Mouse (Mus musculus): ENCODE measurements around the gene Kcna7. TPM values are rescaled to one million over a fixed set of nuclear protein-coding genes. Genes with fewer than 3 reads are reported as not detected.

Gene Kcna7
- polyA plus RNA-seq, 1 experiment from 2014 or later, result 0.33 TPM

DNA sequence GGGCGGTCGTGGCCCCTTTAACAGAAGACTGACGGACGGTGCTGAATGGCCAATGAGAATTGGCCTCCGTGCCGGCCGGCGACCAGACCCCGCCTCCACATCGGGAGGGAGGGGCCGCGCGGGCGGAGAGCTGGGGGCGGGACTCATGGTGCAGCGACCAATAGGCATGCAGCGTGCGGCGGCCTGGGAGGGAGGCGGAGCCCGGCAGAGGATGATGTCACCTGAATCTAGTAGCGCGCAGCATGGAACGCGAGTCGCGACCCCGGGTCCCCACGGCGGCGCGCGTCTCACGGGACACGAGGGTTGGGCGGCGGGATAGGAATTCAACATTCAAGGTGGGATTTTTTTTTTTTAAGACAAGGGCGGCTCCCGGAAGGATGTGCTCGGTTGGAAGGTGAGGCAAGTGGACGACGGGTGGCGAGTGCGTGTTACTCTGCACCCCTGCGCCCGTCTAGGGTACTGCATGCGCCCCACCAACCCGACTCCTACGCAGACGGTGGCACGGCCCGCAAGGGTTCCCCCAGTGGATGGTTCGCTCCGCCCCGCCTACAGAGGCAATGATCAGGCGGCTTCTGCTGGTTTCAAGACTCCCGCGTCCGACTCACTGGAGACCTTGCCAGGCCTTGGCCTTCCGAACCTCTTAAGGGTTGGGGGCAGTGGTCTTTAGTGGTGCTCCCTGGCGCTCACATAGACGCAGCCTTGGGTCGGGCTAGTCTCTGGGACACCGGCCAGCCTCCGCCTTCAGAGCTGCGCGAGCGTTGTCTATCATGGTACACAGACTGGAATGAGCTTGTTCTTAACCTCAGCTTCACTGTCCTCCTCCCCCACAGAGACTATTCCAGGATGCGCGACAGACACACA, 38.2 kb upstream of the Kcna7 start:
- peak overlapping the region; percentile 52 for H3K27ac ChIP-seq
- ATAC-seq (replicated peaks; ENCODE audit: insufficient number of reproducible peaks, insufficient read depth, low FRiP score, low read depth), result peak; percentile 89
- peak overlapping the region; percentile 99 for H3K4me2 ChIP-seq
- H3K9ac ChIP-seq, result peak overlapping the region; percentile 57
- peak overlapping the region; percentile 61 for H3K4me3 ChIP-seq
- H3K9me3 ChIP-seq (replicated peaks), result no peaks in the 10 kb centered on the region
- WGBS, result under 1% methylated on average over 70 of the region's 70 CpGs
- peaks cover 66% of the 10 kb centered on the region for H3K27me3 ChIP-seq
- H3K4me1 ChIP-seq (replicated peaks), result peaks cover 39% of the 10 kb centered on the region
- H3K36me3 ChIP-seq, result no peaks in the 10 kb centered on the region

DNA sequence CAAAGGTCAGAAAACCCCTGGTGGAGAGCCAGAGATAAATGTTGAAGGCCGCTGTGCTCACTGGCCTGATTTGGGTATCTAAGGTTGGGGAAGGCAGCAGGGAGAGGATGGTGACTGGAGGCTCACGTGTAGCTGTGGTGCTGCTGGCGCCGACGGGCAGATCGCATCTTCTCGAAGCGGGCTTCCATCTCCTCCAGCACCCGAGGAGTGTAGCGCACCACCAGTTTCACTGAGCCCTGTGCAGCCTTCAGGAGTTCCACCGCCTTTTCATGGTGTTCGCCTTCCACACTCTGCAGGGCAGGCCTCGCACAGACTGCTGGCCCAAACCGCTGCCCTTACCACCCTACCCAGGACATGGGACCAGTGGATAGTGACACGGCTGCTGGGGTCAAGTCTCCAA, 37.3 kb upstream of the Kcna7 start:
- Histone ChIP-seq H3K9ac (no peak overlapping the region), H3K27ac (no peak overlapping the region), H3K4me1 (replicated peaks) (peaks cover 36% of the 10 kb centered on the region), H3K27me3 (peaks cover 57% of the 10 kb centered on the region), H3K9me3 (replicated peaks) (no peaks in the 10 kb centered on the region), H3K4me2 (peak overlapping the region; percentile 99), H3K36me3 (0 out of 2 replicates have a peak, but pooled peaks cover 5% of the 10 kb centered on the region), H3K4me3 (0 out of 2 replicates have a peak overlapping the region, but pooled peaks have one; percentile 61)
- no peak for ATAC-seq (replicated peaks; ENCODE audit: insufficient number of reproducible peaks, insufficient read depth, low FRiP score, low read depth)
- WGBS, result 78% methylated on average over 15 of the region's 15 CpGs

DNA sequence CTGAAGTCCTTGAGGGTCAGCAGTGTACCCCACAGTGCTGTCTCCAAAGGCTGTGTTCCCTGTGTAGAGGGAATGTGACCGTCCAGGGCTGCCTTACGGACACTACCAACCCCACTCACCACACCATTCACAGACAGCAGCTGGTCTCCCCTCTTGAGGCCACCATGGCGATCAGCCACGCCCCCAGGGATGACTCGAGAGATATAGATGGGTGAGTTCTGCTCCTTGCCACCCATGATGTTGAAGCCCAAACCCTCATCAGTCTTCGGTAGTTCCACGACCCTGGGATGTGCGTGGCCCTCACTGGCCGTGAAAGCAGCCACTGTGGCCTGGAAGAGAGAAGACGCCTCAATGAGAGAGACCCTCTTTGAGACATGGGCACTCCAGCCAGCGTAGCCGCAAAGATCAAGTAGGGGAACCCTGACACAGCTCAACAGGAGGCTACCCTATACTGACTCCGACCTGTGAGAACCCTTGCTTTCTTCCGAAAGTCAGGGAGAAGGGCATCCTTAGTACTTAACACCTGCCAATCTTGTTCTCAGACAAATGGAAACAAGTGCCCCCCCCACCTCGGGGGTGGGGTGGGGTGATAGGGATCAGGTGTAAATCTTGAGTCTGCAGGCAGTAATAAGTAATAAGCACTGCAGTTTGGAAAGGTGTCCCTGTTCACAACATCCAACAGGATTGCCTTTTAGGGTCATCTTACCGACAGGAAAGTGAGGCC, 36.3 kb upstream of the Kcna7 start:
- Histone ChIP-seq H3K4me1 (replicated peaks) (peaks cover 36% of the 10 kb centered on the region), H3K27ac (no peak overlapping the region), H3K36me3 (0 out of 2 replicates have a peak, but pooled peaks cover 14% of the 10 kb centered on the region), H3K27me3 (peaks cover 47% of the 10 kb centered on the region), H3K9me3 (replicated peaks) (no peaks in the 10 kb centered on the region), H3K4me2 (peak overlapping the region; percentile 93; the same call in 1 of the 2 replicates), H3K9ac (no peak overlapping the region), H3K4me3 (0 out of 2 replicates have a peak overlapping the region, but pooled peaks have one; percentile 55)
- no peak for ATAC-seq (replicated peaks; ENCODE audit: insufficient number of reproducible peaks, insufficient read depth, low FRiP score, low read depth)
- WGBS, result 73% methylated on average over 16 of the region's 16 CpGs

DNA sequence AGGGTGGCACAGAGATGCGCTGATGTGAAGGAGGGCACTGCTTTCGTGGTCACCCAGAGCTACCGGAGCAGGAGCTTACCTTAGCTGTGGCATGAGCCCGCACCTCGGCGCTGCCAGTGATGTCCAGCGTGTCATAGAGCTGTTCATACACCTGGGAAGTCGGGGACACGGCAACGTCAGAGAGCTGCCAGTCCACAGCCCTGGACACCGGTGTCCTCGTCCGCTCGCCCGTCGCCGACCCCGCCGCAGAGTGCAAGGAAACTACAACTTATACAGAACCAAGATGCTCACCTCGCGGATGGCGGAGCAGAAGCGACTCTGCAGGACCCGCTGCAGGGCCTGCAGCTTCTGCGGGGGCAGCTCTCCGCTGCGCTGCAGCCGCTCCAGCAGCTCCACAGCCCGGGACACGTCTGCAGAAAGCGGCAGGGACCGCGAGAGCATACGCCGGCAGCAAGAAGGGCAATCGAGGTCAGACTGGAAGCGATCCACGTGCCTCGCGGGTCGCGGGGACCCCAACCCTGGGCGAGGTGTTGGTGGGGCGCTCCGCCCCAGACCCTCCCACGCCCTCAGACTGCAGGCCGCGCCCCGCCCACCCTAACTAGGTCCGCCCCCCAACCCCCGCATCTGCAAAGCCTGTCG, 35.5 kb upstream of the Kcna7 start:
- Histone ChIP-seq H3K4me2 (peak overlapping the region; percentile 93), H3K9me3 (replicated peaks) (no peaks in the 10 kb centered on the region), H3K36me3 (peaks cover 18% of the 10 kb centered on the region; the same call in 1 of the 2 replicates), H3K27ac (no peak overlapping the region), H3K4me1 (replicated peaks) (peaks cover 36% of the 10 kb centered on the region), H3K27me3 (peaks cover 39% of the 10 kb centered on the region), H3K4me3 (peak overlapping the region; percentile 55), H3K9ac (peak overlapping the region; percentile 20)
- no peak; the same call in 1 of the 2 replicates for ATAC-seq (replicated peaks; ENCODE audit: insufficient number of reproducible peaks, insufficient read depth, low FRiP score, low read depth)
- 7% methylated on average over 49 of the region's 52 CpGs for WGBS

DNA sequence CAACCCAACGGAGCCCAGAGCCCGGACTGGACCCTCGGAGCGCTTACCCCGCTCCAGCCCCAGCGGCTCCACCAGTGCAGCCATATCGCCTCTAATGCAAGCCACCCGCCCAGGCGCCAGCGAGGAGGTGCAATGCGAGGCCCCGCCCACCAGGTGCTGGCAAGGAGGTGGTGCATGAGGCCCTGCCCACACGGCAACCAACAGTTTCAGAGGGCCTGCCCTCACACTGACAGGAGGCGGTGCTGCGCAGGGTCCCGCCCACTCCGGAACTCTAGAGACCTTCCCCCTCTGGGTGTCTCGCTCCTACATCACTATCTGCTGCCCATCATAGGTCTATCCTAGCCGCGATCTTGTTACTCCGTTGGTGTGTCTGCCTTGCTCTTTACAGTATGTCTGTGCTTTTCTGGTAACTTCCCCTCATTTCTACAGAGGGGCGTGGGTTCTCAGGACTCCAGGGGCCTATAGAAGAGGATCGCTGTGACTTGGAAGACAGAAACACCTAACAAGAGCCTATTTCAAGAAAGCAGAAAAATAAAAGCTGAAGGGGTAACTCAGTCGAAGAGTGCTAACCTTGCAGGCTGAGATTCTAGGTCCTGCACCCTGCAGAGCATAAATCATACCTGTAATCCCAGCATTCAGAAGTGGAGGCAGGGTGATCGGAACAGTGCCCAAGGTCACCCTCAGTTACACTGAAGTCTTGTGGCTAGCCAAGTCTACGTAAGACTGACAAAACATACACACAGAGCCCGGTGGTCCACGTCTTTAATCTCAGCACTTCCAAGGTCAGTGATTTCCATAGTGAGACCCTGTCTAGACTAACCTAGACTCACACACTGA, 34.8 kb upstream of the Kcna7 start, which contains the start of gene Lin7b:
Gene Lin7b (minus strand): TSS at position 109 of the 837 bp plus-strand sequence.
- Histone ChIP-seq H3K9me3 (replicated peaks) (no peaks in the 10 kb centered on the region), H3K36me3 (peaks cover 24% of the 10 kb centered on the region), H3K9ac (peak within 1 kb of the TSS; percentile 20), H3K4me1 (replicated peaks) (peaks cover 36% of the 10 kb centered on the region), H3K27ac (no peak within 1 kb of the TSS), H3K27me3 (peaks cover 32% of the 10 kb centered on the region), H3K4me2 (peak within 1 kb of the TSS; percentile 93), H3K4me3 (peak within 1 kb of the TSS; percentile 55)
- WGBS, result 8% methylated on average over 28 of the region's 28 CpGs
- ATAC-seq (replicated peaks; ENCODE audit: insufficient number of reproducible peaks, insufficient read depth, low FRiP score, low read depth), result peak; percentile 65

DNA sequence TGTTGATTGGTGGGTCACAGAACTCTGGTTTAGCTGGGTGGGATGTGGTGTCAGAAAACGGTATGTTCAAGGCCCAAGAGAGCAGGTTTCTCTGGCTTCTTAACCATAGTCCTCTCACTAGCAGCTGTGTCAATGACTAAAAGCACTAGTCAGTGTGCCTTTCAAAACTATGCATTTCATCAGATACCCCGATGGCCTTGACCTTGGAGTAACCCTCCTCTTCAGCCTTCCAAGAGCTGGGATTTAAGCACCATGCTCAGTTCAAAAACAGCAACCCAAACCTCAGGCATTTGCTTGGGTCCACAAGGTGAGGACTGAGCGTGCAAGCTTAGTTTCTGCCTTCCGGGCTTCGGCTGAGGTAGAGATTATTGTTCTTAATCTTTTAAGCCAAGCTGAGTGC, 33.1 kb upstream of the Kcna7 start:
- Histone ChIP-seq H3K9me3 (replicated peaks) (no peaks in the 10 kb centered on the region), H3K4me3 (no peak overlapping the region), H3K36me3 (peaks cover 41% of the 10 kb centered on the region), H3K27ac (no peak overlapping the region), H3K27me3 (peaks cover 22% of the 10 kb centered on the region), H3K4me2 (no peak overlapping the region), H3K9ac (no peak overlapping the region), H3K4me1 (replicated peaks) (peaks cover 25% of the 10 kb centered on the region)
- no peak for ATAC-seq (replicated peaks; ENCODE audit: insufficient number of reproducible peaks, insufficient read depth, low FRiP score, low read depth)
- WGBS, result 73% methylated on average over 5 of the region's 5 CpGs

DNA sequence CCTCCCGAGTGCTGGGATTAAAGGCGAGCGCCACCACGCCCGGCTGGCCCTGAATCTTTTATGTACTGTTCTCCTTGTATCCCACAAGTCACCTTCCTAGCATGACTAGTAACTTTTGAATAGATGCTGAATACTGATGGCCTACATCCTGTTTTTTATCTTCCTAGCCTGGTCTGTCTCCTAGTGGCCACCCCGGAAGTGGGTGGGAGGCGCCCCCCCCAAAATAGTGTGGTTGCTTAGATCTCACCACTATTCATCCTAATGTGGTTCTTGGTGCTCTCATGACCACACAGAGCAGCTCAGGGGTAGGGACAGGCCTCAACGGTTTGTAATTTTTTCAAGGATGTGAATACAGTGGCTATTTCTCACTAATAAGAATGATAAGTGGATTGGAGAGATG, 30.8 kb upstream of the Kcna7 start:
- ATAC-seq (replicated peaks; ENCODE audit: insufficient number of reproducible peaks, insufficient read depth, low FRiP score, low read depth), result no peak

DNA sequence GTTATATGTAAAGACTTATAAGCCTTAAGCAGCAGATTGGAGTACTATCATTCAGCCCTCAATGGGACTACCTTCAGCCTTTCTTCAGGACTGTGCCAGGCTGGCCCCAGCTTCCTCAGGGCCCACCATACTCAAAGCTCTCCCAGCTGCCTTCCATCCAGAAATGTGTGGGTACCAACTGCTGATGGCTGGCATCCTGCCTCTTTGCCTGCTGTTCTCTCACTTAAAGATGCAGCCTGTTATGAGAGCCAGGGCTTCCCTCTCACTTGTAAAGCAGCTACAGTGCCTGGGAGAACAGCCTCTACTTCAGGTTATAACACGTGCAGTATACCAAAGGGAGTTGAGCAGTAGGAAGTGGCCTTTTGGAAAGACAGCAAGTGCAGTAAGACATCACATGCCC, 29.4 kb upstream of the Kcna7 start:
- ATAC-seq (replicated peaks; ENCODE audit: insufficient number of reproducible peaks, insufficient read depth, low FRiP score, low read depth), result no peak
- Histone ChIP-seq H3K4me1 (replicated peaks) (no peaks in the 10 kb centered on the region), H3K4me2 (no peak overlapping the region), H3K4me3 (no peak overlapping the region), H3K27ac (no peak overlapping the region), H3K27me3 (no peaks in the 10 kb centered on the region), H3K36me3 (peaks cover 78% of the 10 kb centered on the region), H3K9me3 (replicated peaks) (no peaks in the 10 kb centered on the region), H3K9ac (no peak overlapping the region)
- WGBS, result 81% methylated on average over 1 of the region's 1 CpGs

More for the DNA sequence above, 30.8 kb upstream of the Kcna7 start:
- Histone ChIP-seq H3K27ac (no peak overlapping the region), H3K9ac (no peak overlapping the region), H3K4me1 (replicated peaks) (peaks cover 13% of the 10 kb centered on the region), H3K4me3 (no peak overlapping the region), H3K27me3 (peaks cover 4% of the 10 kb centered on the region), H3K4me2 (no peak overlapping the region), H3K36me3 (peaks cover 63% of the 10 kb centered on the region), H3K9me3 (replicated peaks) (no peaks in the 10 kb centered on the region)
- 90% methylated on average over 8 of the region's 8 CpGs for WGBS

DNA sequence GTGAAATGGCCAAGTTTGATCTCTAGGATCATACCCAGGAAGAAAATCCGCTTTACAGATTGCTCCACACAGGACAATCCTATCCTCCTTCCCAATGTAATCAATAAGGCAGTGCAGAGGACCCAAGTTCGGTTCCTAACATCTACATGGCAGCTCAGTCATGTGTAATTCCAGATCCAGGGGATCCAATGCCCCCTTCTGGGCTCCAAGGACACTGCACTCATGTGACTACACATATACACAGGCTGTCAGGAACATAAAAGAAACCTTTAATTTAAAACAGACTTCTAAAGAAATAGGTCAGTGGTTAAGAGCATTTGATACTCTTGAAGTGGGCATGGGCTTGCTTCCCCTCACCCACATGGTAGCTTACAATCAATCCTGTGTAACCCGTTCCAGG, 19.4 kb upstream of the Kcna7 start:
- Histone ChIP-seq H3K4me1 (replicated peaks) (0 out of 2 replicates have a peak, but pooled peaks cover 7% of the 10 kb centered on the region), H3K9ac (no peak overlapping the region), H3K4me2 (no peak overlapping the region), H3K27me3 (no peaks in the 10 kb centered on the region), H3K36me3 (peaks cover 97% of the 10 kb centered on the region), H3K27ac (no peak overlapping the region), H3K9me3 (replicated peaks) (no peaks in the 10 kb centered on the region), H3K4me3 (no peak overlapping the region)
- 91% methylated on average over 3 of the region's 3 CpGs for WGBS
- ATAC-seq (replicated peaks; ENCODE audit: insufficient number of reproducible peaks, insufficient read depth, low FRiP score, low read depth), result no peak

DNA sequence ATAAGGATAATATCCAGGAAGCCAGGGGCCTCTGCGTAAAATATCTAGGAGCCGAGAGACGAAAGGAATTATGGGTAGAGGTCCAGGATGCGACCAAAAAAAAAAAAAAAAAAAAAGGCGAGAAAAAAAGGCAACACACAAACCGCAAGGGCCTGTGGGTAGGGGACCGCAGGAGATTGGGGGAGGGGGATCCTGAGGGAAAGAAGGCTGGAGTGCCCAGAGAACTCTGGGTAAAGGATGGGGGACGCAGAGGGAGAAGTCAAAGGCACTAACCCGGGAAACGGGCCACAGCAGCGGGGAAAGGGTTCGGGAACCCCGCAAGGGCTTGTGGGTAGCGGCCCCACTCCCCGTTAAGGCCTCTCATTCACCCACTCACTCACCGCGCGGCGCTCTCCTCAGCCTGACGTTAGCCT, 10.3 kb upstream of the Kcna7 start:
- no peaks in the 10 kb centered on the region for H3K27me3 ChIP-seq
- H3K4me3 ChIP-seq, result peak overlapping the region; percentile 78
- H3K36me3 ChIP-seq, result peaks cover 24% of the 10 kb centered on the region
- H3K9me3 ChIP-seq (replicated peaks), result no peaks in the 10 kb centered on the region
- H3K4me1 ChIP-seq (replicated peaks), result peaks cover 22% of the 10 kb centered on the region
- under 1% methylated on average over 19 of the region's 20 CpGs for WGBS
- ATAC-seq (replicated peaks; ENCODE audit: insufficient number of reproducible peaks, insufficient read depth, low FRiP score, low read depth), result peak; percentile 72
- peak overlapping the region; percentile 95 for H3K27ac ChIP-seq
- H3K4me2 ChIP-seq, result peak overlapping the region; percentile 82
- H3K9ac ChIP-seq, result peak overlapping the region; percentile 84
